Mouse (Mus musculus) layer of hippocampus, adult 18-20 months (tissue): ENCODE results near the gene Sun3. TPM values are rescaled to one million over a fixed set of nuclear protein-coding genes. Genes with fewer than 3 reads are reported as not detected.

Experiments used
- DNase-seq, 2 experiments: peaks; one replicate each; pipeline ENCODE4 v3.0.0; 2022; ENCODE audit warnings: low spot score in 2 of 2
- long read RNA-seq: library from polyadenylated mRNA; stranded (forward); transcript quantifications from one replicate; pipeline ENCODE4 v2.0.0, GENCODE M21; 2021
- total RNA-seq, 2 experiments: library from RNA; stranded (reverse); gene quantifications; 2 replicates each; pipeline ENCODE4 v1.2.3; 2021

The Sun3 gene
- under 1 TPM; 0.38 to 0.82 TPM for total RNA-seq
- long read RNA-seq, result 0 reads

DNA sequence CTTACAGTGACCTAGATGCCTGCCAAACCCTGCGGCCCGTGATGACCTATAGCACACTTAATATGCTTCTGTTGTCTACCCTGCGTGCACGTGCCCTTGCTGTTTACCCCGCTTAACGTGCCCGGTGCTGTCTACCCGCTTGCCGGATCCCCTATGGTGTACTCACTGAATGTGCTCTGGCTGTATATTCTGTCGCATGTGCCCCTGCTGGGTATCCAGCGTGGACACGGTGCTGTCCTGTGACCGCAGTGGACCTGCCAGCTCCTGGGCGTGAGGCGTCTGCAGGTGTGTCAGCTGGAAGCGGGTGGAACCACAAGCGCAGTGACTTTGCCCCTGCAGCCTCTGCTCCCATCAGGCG is at the start of gene Sun3:
TSS of gene Sun3 (minus strand) at position 289 of the 358 bp plus-strand sequence.
- no peak for DNase-seq

GRCm38 (mm10) chr11:9076444-9076843 is 27.7 kb upstream of the Sun3 start:
- no peak for DNase-seq

DNA sequence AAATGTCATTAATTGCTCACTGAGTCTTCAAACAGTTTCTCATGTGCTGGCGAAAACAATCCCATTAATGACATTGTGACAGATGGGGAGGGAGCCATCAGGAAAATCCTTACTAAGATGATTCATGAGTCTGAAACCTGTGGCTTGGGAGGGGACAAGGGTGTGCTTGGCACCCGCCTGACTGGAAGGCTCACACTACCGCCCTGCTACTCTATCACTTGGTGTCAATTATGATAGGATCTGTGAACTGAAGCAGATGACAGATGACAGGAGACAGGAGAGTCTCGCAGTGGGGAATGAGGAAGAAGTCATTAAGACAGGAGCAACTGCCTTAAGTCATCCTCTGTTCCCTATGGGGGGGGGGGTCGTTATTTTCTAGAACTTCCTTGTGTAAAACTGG is 11.7 kb upstream of the Sun3 start:
- DNase-seq, result no peak

DNA sequence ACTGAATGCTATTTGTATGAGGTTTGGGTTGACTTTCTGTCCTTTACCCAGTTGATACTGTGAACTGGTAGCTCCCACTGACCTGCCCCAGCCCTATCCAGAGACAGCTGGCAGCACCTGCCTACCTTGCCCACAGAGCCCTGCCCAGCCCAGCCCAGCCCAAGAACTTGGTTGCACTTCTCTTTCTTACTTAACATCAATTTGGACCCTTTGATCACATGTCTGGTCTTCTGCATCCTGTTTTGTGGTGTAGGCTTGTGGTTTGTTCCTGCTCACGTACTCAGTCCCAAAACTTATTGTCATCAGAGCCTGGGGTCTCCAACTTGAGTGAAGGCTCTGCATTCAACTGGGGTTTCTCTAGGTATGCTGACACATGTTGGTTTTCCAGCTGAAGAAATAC is 11.2 kb upstream of the Sun3 start:
- DNase-seq, result no peak

GRCm38 (mm10) chr11:9057711-9058110 is 8.9 kb upstream of the Sun3 start:
- DNase-seq, result no peak

DNA sequence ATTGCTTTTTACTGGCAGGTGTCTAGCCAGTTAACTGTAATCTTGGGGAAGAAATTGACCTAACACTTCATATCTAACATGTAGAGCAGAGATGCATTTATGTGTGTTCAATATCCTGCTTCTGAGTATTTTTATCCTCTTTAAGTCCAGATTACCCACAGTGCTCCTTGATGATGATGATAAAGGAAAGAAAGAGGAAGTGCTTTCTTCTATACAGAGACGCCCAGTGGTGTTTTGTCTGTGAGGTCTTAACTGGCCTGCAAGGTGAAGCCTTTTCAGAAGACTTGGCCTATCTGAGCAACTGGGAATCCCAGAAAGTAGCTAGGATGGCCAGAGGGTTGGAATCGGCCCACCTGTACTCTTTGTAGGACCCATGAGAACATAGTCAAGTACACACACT is 8.1 kb upstream of the Sun3 start:
- DNase-seq, result no peak

DNA sequence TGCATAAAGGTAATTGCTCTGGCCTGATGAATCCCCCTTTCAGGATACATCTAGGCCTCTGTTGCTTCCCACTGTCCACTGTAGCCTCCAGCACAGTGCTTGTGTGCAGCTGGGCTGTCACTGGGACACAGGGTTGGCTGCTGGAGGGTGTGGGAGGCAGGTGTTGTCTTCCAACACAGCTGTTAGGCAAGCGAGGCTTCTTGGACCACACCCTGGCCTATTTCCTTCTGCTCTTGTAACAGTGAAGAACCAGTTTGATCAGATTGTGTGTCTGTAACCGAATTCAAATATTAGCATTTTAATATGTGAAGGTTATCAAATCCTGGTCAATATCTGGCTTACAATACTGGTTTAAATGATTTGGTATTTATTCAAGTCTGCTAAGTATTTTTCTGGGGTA is 3.1 kb upstream of the Sun3 start:
- no peak for DNase-seq

DNA sequence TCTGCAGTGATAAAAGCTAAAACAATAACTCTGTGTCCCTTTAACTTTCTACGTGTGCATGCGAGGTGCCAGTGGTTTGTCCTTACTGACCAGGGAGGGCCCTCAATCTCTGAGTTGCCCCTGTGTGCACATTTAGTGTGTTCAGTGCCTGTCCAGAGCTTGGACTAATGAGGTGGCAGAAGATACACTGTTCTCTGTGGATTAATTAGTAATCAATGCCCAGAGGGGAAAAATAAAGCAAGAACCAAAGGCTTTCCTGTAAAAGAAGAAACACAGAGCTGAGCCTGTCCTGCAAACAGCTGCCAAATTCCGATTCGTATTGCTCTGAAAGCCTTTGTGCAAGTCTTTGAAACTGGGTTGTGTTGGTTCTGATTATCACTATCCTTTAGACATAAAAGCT is 1.4 kb upstream of the Sun3 start:
- DNase-seq, result no peak

DNA sequence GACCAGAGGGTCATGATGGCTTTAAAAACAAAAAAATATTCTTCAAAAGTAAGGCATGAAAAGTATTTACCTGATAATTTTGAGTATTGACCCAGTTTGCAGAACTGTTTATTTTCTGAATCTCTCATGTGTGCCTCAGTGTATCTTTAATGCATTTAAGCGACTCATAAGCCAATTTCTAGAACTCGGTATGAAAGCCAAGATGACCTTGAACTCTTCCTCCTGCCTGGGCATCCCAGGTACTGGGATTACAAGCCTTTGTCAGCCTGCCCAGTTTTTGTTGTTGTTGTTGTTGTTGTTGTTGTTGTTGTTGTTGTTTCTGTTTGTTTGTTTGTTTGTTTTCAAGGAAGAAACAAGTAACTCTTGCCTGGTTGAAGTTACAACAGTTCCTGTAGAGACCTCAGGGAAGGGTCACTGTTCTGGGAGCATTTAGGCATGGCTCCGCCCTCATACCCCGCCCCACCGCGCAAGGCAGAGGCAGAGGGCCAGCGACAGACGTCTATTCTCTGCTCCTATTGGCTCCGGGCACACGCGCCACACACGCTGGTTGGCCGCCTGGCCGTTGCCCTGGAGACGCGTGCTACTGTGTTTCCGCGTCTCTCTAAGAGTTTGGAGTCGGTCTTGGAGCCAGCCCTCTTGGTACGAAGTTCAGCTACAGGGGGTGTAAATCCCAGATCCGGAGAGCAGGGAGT is 634 bp downstream of the Sun3 start, which contains the start of gene Gm11992:
TSS of gene Gm11992 (plus strand) at position 584 of the 692 bp plus-strand sequence.
- DNase-seq, result peak; percentile 74 to 91

- DNase-seq, result peak in 1 of 2 experiments; percentile 57
Measured at GRCm38 (mm10) chr11:9047044-9047443, 1.7 kb downstream of the Sun3 start.

- DNase-seq, result no peak
Measured at GRCm38 (mm10) chr11:9046546-9046945, 2.2 kb downstream of the Sun3 start.

GRCm38 (mm10) chr11:9031530-9031929 is 17.3 kb downstream of the Sun3 start:
- no peak for DNase-seq

DNA sequence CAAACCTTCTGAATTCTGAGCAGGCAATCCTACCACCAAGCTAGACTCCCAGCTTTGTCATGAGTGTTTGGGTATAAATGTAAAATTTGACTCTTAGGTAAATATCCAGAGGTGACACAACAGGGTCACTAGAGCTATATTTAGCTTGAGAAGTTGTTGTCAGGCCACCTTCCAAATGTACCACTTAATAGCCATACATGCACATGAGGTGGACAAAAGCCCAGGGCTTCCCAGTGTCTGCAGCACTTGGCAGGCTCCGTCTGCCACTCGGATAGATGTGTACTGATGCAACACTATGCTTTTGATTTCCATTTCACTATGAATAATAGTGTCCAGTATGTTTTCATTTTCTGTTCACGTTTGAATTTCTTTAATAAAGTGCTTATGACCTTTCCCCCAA is 23.6 kb downstream of the Sun3 start:
- DNase-seq, result no peak

DNA sequence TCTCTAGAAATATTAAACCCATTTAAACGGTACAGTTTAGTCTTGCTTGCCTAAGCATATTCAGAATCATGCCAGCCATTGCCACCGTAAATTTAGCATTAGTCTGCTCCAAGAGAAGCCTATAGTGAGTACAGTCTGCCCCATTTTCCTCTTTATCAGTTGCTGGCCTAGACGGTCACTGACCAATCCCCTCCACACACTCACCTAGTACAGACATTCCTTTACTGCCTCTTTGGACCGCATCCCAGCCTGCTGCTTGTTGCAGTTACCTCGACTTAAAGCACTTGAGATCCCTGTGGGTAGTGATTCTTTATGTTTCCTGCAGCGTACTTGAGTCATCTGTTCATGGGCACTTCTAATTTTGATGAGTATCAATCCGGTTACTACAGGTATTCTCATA is 24.0 kb downstream of the Sun3 start:
- DNase-seq, result no peak

DNA sequence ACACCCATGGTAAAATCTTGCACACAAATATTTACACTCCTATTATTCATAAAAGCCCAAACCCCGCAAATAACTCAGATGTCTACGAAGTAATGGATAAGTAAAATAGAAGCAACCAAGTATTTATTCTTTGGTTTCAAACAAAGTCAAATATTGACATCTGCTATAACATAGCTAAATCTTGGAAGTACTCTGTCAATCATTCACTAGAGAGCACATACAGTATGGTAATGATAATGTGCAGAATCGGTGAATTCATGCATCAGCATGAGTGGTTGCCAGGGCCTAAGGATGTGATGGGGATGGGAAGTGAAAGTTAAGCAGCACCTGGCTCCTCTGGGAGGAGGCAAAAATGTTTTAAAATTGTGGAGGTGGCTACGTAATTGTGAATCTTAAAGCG is 28.6 kb downstream of the Sun3 start:
- no peak for DNase-seq

GRCm38 (mm10) chr11:9018491-9019267 is 30.1 kb downstream of the Sun3 start:
- DNase-seq, result no peak

DNA sequence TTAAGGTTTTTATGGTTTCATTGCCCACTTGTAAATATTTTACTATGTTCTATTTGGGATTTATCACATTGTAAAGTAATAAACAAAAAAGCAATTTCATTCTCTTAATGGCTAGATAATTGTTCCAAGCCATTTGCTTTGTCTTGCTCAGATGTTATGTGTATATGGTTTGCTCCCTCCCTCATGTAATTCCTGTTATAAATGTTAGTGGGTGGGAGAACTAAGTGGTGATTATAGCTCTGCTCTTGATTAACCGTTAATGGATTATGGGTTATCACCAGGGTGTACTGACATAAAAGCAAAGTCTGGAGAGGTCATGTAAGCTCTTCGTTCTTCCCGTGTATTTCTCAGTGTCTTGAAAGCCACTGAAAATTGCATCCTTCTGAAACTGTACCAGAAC is 34.1 kb downstream of the Sun3 start:
- DNase-seq, result no peak

DNA sequence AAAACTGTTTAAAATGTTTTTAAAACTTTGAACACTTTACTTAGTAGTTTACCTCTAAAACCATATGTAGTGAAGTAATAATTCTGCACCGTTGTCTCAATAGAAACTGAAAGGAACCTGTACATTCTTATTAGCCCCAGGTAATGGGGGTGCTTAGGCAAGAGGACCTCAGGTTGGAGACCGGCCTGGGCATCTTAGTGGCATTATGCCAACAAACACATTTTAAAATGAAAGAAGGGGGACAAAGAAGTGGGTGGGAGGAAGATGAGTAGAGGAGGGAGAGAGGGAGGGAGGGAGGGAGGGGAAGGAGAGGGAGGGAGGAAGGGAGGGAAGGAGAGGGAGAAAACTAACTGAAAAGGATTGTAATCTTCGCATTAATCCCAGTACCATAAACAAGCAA is 37.4 kb downstream of the Sun3 start:
- DNase-seq, result no peak

DNA sequence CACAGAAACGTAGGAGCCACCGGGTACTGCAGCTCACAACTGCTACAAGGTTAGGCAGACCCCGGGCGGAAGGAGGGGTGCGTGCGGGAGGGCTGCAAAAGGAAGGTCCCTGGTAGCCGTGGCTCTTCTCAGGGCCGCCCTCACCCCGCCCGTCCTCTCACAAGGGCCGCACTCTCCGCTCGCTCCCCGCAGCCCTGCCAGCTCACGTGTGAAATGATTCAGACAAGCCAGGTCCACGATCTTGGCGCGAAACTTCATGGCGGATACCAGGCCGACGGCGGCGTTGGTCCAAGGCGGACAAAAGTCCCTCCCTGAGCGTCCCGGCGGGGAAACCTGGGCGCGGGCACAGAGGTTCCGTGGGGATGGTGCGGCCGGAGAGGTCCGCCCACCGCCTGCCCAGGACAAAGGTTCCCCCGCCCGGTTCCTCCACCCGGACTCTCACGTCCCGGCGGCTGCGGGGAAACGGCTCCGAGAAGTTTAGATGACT is 37.9 kb downstream of the Sun3 start, which contains the start of gene Hus1:
TSS of gene Hus1 (minus strand) at position 339 of the 487 bp plus-strand sequence.
- peak; percentile 68 to 78 for DNase-seq

- DNase-seq, result no peak
Measured at GRCm38 (mm10) chr11:9010416-9010815, 38.4 kb downstream of the Sun3 start.

GRCm38 (mm10) chr11:9008761-9009160 is 40.0 kb downstream of the Sun3 start:
- no peak for DNase-seq

DNA sequence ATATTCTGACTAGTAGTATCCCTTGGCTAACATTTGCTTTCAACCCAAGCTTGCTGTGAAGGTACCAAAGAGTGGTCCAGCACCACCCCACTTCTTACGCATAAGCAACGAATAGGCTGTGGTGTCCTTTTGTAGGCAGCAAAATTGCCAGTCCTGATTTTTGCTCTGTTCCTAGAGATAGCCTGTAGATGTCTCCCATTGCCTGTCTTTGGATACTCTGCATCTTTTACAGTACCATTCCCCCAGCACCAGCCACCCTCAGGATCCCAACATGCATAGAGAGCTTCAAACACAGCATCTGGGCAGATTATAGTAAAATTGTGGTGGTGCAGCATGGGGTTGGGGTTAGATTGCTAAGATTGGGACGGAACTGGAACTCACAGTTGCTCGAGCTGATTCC is 60.7 kb downstream of the Sun3 start:
- DNase-seq, result peak in 1 of 2 experiments; percentile 39
